Mouse (Mus musculus) small intestine, adult 2 months (tissue): ENCODE data around the gene Olfm1.

Experiments
- CTCF ChIP-seq: fragments of 200-500 bp; IDR thresholded peaks from 2 replicates; pipeline ENCODE4 v1.5.1; 2012; ENCODE audit warnings: low read depth, mild to moderate bottlenecking, control low read depth, inconsistent platforms, low read length, moderate library complexity, mixed read lengths; ENCODE audit not compliant: insufficient replicate concordance, insufficient read length; ENCODE audit errors: extremely low read depth
- POLR2A ChIP-seq: fragments of 200-500 bp; IDR thresholded peaks from 2 replicates; pipeline ENCODE4 v1.6.1; 2012; ENCODE audit warnings: low read depth, mild to moderate bottlenecking, control low read depth, inconsistent platforms, low read length, moderate library complexity

- TF ChIP-seq POLR2A = no peak
- no peak for TF ChIP-seq CTCF
These were observed 26.0 kb downstream of the Olfm1 start for GRCm38 (mm10) chr2:28218651-28219356.
